Mouse (Mus musculus) C2C12 (cell line): Measurements from ENCODE around the gene Coro2b.

Experiments
- CEBPB ChIP-seq: IDR thresholded peaks from one replicate; pipeline ENCODE4 v1.6.1; 2011; ENCODE audit warnings: low read depth, mild to moderate bottlenecking, control low read depth, moderate library complexity
- CTCF ChIP-seq: IDR thresholded peaks from one replicate; pipeline ENCODE4 v1.5.1; 2011; ENCODE audit not compliant: control insufficient read depth, insufficient read depth, insufficient read length
- MAX ChIP-seq: IDR thresholded peaks from one replicate; pipeline ENCODE4 v1.6.1; 2011; ENCODE audit warnings: mild to moderate bottlenecking, control low read depth

GRCm38 (mm10) chr9:62497135-62498092, 39.4 kb downstream of the Coro2b start:
- no peak for TF ChIP-seq MAX
- no peak for TF ChIP-seq CTCF
- TF ChIP-seq CEBPB = no peak
